26 mouse cellular contexts compared by ENCODE assay signal in genomic region chr1:84868841-84869240, GRCm38 (mm10). TPM values are rescaled to one million over a fixed set of nuclear protein-coding genes. Genes with fewer than 3 reads are reported as not detected.
DNase-seq lines count a peak whose midpoint lies in the region; ATAC-seq and TF ChIP-seq lines count a peak whose summit lies in the region.
"Had no signal": no experiment of that assay in that cellular context is flagged by ENCODE, and none has a peak within 500 bp of the region (broad histone marks: within the 10 kb centered on the region; RNA-seq: fewer than 3 reads in every experiment).

No protein-coding gene starts in this region.

- no peaks in the 10 kb centered on the region for H3K4me1 ChIP-seq in hindbrain, embryonic 16.5 days (ENCODE audit: control insufficient read depth, insufficient read depth, low read depth, low read length)
- no peaks in the 10 kb centered on the region for H3K4me1 ChIP-seq in hindbrain, embryonic 13.5 days (replicated peaks)
- no peaks in the 10 kb centered on the region for H3K4me1 ChIP-seq in kidney, postnatal 0 days (replicated peaks; ENCODE audit: insufficient read depth, low read length)
- H3K4me1 ChIP-seq in embryonic facial prominence, embryonic 14.5 days (ENCODE audit: control insufficient read depth, insufficient read depth, low read length): no peaks in the 10 kb centered on the region
- H3K4me1 ChIP-seq in lung, adult 2 months (ENCODE audit: control insufficient read depth, insufficient read depth, low read length): no peaks in the 10 kb centered on the region
- H3K4me1 ChIP-seq: lung, embryonic 15.5 days; neural tube, embryonic 13.5 days had no signal

- WGBS in hindbrain, embryonic 16.5 days: 71% methylated on average over 4 of the region's 4 CpGs
- 76% methylated on average over 4 of the region's 4 CpGs for WGBS in hindbrain, embryonic 13.5 days
- 64% methylated on average over 4 of the region's 4 CpGs for WGBS in kidney, postnatal 0 days
- WGBS in embryonic facial prominence, embryonic 14.5 days: 52% methylated on average over 4 of the region's 4 CpGs
- WGBS in lung, adult 2 months: 63% methylated on average over 4 of the region's 4 CpGs

- ATAC-seq in hindbrain, embryonic 16.5 days: peak; percentile 56; the same call in 1 of the 2 replicates
- no peak for ATAC-seq in hindbrain, embryonic 13.5 days (ENCODE audit: low FRiP score)
- no peak for ATAC-seq in kidney, postnatal 0 days (replicated peaks; ENCODE audit: low FRiP score, low read depth)
- peak; percentile 88 for ATAC-seq in embryonic facial prominence, embryonic 14.5 days (ENCODE audit: low read depth)
- ATAC-seq: activated CD4-positive, CD25-positive, alpha-beta regulatory T cell, adult 4 months; CD4-positive, CD25-positive, alpha-beta regulatory T cell, adult 4 months; forebrain, embryonic 16.5 days had no signal

- no peaks in the 10 kb centered on the region for H3K9me3 ChIP-seq in hindbrain, embryonic 16.5 days (ENCODE audit: control insufficient read depth, low read length)
- H3K9me3 ChIP-seq in hindbrain, embryonic 13.5 days: no peaks in the 10 kb centered on the region
- H3K9me3 ChIP-seq in kidney, postnatal 0 days (replicated peaks; ENCODE audit: low read length): no peaks in the 10 kb centered on the region
- H3K9me3 ChIP-seq in embryonic facial prominence, embryonic 14.5 days (ENCODE audit: control insufficient read depth, low read length): no peaks in the 10 kb centered on the region
- H3K9me3 ChIP-seq: limb, embryonic 12.5 days; liver, embryonic 15.5 days; lung, embryonic 15.5 days; neural tube, embryonic 13.5 days had no signal

- TF ChIP-seq CTCF in kidney, postnatal 0 days (IDR thresholded peaks at IDR 0.05; ENCODE audit: low read depth): no peak
- no peak for TF ChIP-seq CTCF in lung, adult 2 months (IDR thresholded peaks at IDR 0.05; ENCODE audit: insufficient read depth, low read length)

- H3K36me3 ChIP-seq in hindbrain, embryonic 16.5 days (ENCODE audit: control insufficient read depth, insufficient read depth, low read length): no peaks in the 10 kb centered on the region
- H3K36me3 ChIP-seq in hindbrain, embryonic 13.5 days: no peaks in the 10 kb centered on the region
- H3K36me3 ChIP-seq in kidney, postnatal 0 days (ENCODE audit: insufficient read depth, low read length): no peaks in the 10 kb centered on the region
- no peaks in the 10 kb centered on the region for H3K36me3 ChIP-seq in embryonic facial prominence, embryonic 14.5 days (ENCODE audit: control insufficient read depth, insufficient read depth, low read length)
- H3K36me3 ChIP-seq: limb, embryonic 12.5 days; liver, embryonic 15.5 days; lung, embryonic 15.5 days; neural tube, embryonic 13.5 days had no signal

- H3K27me3 ChIP-seq in hindbrain, embryonic 16.5 days (replicated peaks; ENCODE audit: control insufficient read depth, insufficient read depth, low read length): no peaks in the 10 kb centered on the region
- H3K27me3 ChIP-seq in hindbrain, embryonic 13.5 days: no peaks in the 10 kb centered on the region
- H3K27me3 ChIP-seq in kidney, postnatal 0 days (ENCODE audit: insufficient read depth, low read length): no peaks in the 10 kb centered on the region
- H3K27me3 ChIP-seq in embryonic facial prominence, embryonic 14.5 days (replicated peaks; ENCODE audit: control insufficient read depth, insufficient read depth, low read length): no peaks in the 10 kb centered on the region
- H3K27me3 ChIP-seq: limb, embryonic 12.5 days; liver, embryonic 15.5 days; lung, embryonic 15.5 days; neural tube, embryonic 13.5 days had no signal

- no peak overlapping the region for H3K4me2 ChIP-seq in hindbrain, embryonic 16.5 days (ENCODE audit: low read length)
- no peak overlapping the region for H3K4me2 ChIP-seq in hindbrain, embryonic 13.5 days
- 0 out of 2 replicates have a peak overlapping the region, but pooled peaks have one; percentile 21 for H3K4me2 ChIP-seq in kidney, postnatal 0 days (ENCODE audit: low read length)
- H3K4me2 ChIP-seq in embryonic facial prominence, embryonic 14.5 days (ENCODE audit: low read depth, low read length): no peak overlapping the region
- H3K4me2 ChIP-seq: limb, embryonic 12.5 days; lung, embryonic 15.5 days; midbrain, embryonic 11.5 days; neural tube, embryonic 13.5 days had no signal

- TF ChIP-seq POLR2A in lung, adult 2 months (IDR thresholded peaks at IDR 0.05; ENCODE audit: borderline replicate concordance, extremely low read depth, low read depth, low read length): no peak

- DNase-seq in kidney, postnatal 0 days (ENCODE audit: low spot score): no peak
- no peak for DNase-seq in kidney, adult 9 months
- DNase-seq in ES-CJ7 (ENCODE audit: low read depth, low spot score): peak; percentile 95
- DNase-seq in embryonic facial prominence, embryonic 14.5 days (ENCODE audit: low spot score): peak; percentile 56
- no peak for DNase-seq in lung, adult 2 months
- DNase-seq in c-Kit-positive CD71-positive TER-119-positive erythroid progenitor cells, embryonic 14.5 days (ENCODE audit: low spot score): no peak
- DNase-seq: adrenal gland, adult 2 months; adrenal gland, postnatal 36 days; cerebellum, adult 2 months; cerebellum, postnatal 14 days; heart, adult 2 months; heart, postnatal 14 days; lung, postnatal 36 days; right cerebral cortex, postnatal 4 days had no signal

- H3K4me3 ChIP-seq in hindbrain, embryonic 16.5 days (ENCODE audit: low read length): no peak overlapping the region
- no peak overlapping the region for H3K4me3 ChIP-seq in hindbrain, embryonic 13.5 days
- no peak overlapping the region for H3K4me3 ChIP-seq in kidney, postnatal 0 days (replicated peaks; ENCODE audit: low read depth, low read length)
- no peak overlapping the region for H3K4me3 ChIP-seq in embryonic facial prominence, embryonic 14.5 days (ENCODE audit: low read depth, low read length)
- no peak overlapping the region for H3K4me3 ChIP-seq in lung, adult 2 months (replicated peaks; ENCODE audit: extremely low read depth, low read depth, low read length)
- H3K4me3 ChIP-seq: erythroblast, embryonic 14.5 days; heart, adult 2 months; limb, embryonic 12.5 days; liver, embryonic 15.5 days; lung, embryonic 15.5 days; neural tube, embryonic 13.5 days had no signal

- no peak overlapping the region for H3K27ac ChIP-seq in hindbrain, embryonic 16.5 days (ENCODE audit: low read depth, low read length)
- H3K27ac ChIP-seq in hindbrain, embryonic 13.5 days: no peak overlapping the region
- H3K27ac ChIP-seq in kidney, postnatal 0 days: peak overlapping the region; percentile 51
- no peak overlapping the region for H3K27ac ChIP-seq in embryonic facial prominence, embryonic 14.5 days (replicated peaks; ENCODE audit: low read depth, low read length)
- H3K27ac ChIP-seq: heart, adult 2 months; limb, embryonic 12.5 days; liver, embryonic 15.5 days; lung, embryonic 15.5 days; neural tube, embryonic 13.5 days; stomach, postnatal 0 days had no signal

- no peak overlapping the region for H3K9ac ChIP-seq in hindbrain, embryonic 16.5 days (ENCODE audit: low read depth, low read length)
- no peak overlapping the region for H3K9ac ChIP-seq in hindbrain, embryonic 13.5 days
- H3K9ac ChIP-seq in kidney, postnatal 0 days (ENCODE audit: low read depth, low read length): no peak overlapping the region
- H3K9ac ChIP-seq in embryonic facial prominence, embryonic 14.5 days (ENCODE audit: low read depth, low read length): no peak overlapping the region
- H3K9ac ChIP-seq: limb, embryonic 12.5 days; liver, embryonic 15.5 days; lung, embryonic 15.5 days; neural tube, embryonic 13.5 days had no signal

RNA-seq across cellular contexts. Expression of gene Trip12, which starts 28.5 kb away (rescaled TPM):
- polyA plus RNA-seq in hindbrain, embryonic 16.5 days (2015; fragmentation: Nextera tagmentation; extraction: Ambion mirVana): 37.6 and 44.9 TPM in 2 replicates
- 59.9 and 66.5 TPM in 2 replicates for polyA plus RNA-seq in hindbrain, embryonic 13.5 days (2015; fragmentation: Nextera tagmentation; extraction: Ambion mirVana)
- polyA plus RNA-seq in kidney, postnatal 0 days (2015; fragmentation: Nextera tagmentation; extraction: Ambion mirVana): 36.8 and 36.9 TPM in 2 replicates
- 79.4 and 80.8 TPM in 2 replicates for polyA plus RNA-seq in embryonic facial prominence, embryonic 14.5 days (2014; fragmentation: Nextera tagmentation; extraction: Ambion mirVana)
- 15.1 and 31.0 TPM in 2 replicates for polyA plus RNA-seq in lung, adult 2 months (2012; rRNA removed)

RNA-seq across cellular contexts. Expression of gene Fbxo36, which starts 29.2 kb away (rescaled TPM):
- 6.1 and 7.6 TPM in 2 replicates for polyA plus RNA-seq in hindbrain, embryonic 16.5 days (2015; fragmentation: Nextera tagmentation; extraction: Ambion mirVana)
- polyA plus RNA-seq in hindbrain, embryonic 13.5 days (2015; fragmentation: Nextera tagmentation; extraction: Ambion mirVana): 8.6 and 11.3 TPM in 2 replicates
- polyA plus RNA-seq in kidney, postnatal 0 days (2015; fragmentation: Nextera tagmentation; extraction: Ambion mirVana): 17.9 and 19.9 TPM in 2 replicates
- polyA plus RNA-seq in embryonic facial prominence, embryonic 14.5 days (2014; fragmentation: Nextera tagmentation; extraction: Ambion mirVana): 12.9 and 20.0 TPM in 2 replicates
- 7.7 and 7.9 TPM in 2 replicates for polyA plus RNA-seq in lung, adult 2 months (2012; rRNA removed)

Comparison
In these comparisons a context has a peak if more than half of its experiments do, and no peak if none do; other contexts are left out.
1. ATAC-seq: peak in hindbrain, embryonic 16.5 days (single experiment) and embryonic facial prominence, embryonic 14.5 days (single experiment); none in hindbrain, embryonic 13.5 days (single experiment) and kidney, postnatal 0 days (single experiment).
2. DNase-seq: peak in ES-CJ7 (single experiment) and embryonic facial prominence, embryonic 14.5 days (single experiment); none in kidney, postnatal 0 days (single experiment), kidney, adult 9 months (single experiment), lung, adult 2 months (single experiment) and c-Kit-positive CD71-positive TER-119-positive erythroid progenitor cells, embryonic 14.5 days (single experiment).